Mouse (Mus musculus): Measurements from ENCODE around the gene Spsb3. TPM values are rescaled to one million over a fixed set of nuclear protein-coding genes. Genes with fewer than 3 reads are reported as not detected.

Gene Spsb3
- total and polyA plus RNA-seq, 3 experiments = 30.4 to 47.0 (median 33.8) TPM

DNA sequence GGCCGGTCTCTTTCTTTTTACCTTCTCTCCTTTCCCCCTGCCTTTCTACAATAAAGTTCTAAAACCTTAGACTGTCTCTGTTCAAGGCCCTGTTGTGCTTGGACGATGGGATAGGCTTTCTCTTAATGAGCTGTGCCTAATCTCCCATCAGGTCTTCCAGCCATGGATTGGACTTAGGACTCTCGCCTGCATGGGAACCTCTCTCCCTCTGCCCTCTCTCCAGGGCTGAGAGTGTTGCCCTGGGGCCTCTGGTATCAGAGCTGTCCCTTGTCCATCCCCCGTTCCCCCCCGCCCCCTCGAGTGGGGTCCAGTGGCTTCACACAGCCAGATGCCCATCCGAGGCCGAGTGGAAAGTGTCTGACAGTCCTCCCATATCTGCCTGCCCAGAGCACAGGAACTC, 11.5 kb upstream of the Spsb3 start:
- no peak for TF ChIP-seq CTCF (IDR thresholded peaks at IDR 0.05)
- Histone ChIP-seq H3K4me3 (no peak overlapping the region), H3K27ac (no peak overlapping the region), H3K36me3 (ENCODE audit: control insufficient read depth, insufficient read depth, low read length) (no peaks in the 10 kb centered on the region), H3K9ac (ENCODE audit: low read depth, low read length) (no peak overlapping the region), H3K27me3 (ENCODE audit: control insufficient read depth, insufficient read depth, low read length) (no peaks in the 10 kb centered on the region), H3K79me2 (replicated peaks; ENCODE audit: control insufficient read depth, insufficient read depth, low read length) (no peaks in the 10 kb centered on the region), H3K4me1 (ENCODE audit: control insufficient read depth, insufficient read depth, low read length) (no peaks in the 10 kb centered on the region; the same call in 1 of the 2 replicates)
- intact Hi-C loops (cut with DNase I) = no loop called here
- 71% methylated on average over 8 of the region's 8 CpGs for WGBS
- no peak for DNase-seq

- H3K27ac ChIP-seq = peak overlapping the region; percentile 80
- DNase-seq = no peak
- 60% methylated on average over 10 of the region's 10 CpGs for WGBS
- peaks cover 5% of the 10 kb centered on the region for H3K4me1 ChIP-seq (ENCODE audit: control insufficient read depth, insufficient read depth, low read length)
- H3K9ac ChIP-seq (ENCODE audit: low read depth, low read length) = peak overlapping the region; percentile 4; the same call in 1 of the 2 replicates
- no peaks in the 10 kb centered on the region for H3K79me2 ChIP-seq (replicated peaks; ENCODE audit: control insufficient read depth, insufficient read depth, low read length)
- H3K4me3 ChIP-seq = no peak overlapping the region; the same call in 1 of the 2 replicates
- no peak for TF ChIP-seq EP300 (IDR thresholded peaks at IDR 0.05; ENCODE audit: insufficient read depth, low read depth, low read length)
- TF ChIP-seq POLR2A (IDR thresholded peaks at IDR 0.05; ENCODE audit: insufficient read depth, low read depth, low read length) = no peak
- no peak for TF ChIP-seq CTCF (IDR thresholded peaks at IDR 0.05)
- no peaks in the 10 kb centered on the region for H3K36me3 ChIP-seq (ENCODE audit: control insufficient read depth, insufficient read depth, low read length)
- H3K27me3 ChIP-seq (ENCODE audit: control insufficient read depth, insufficient read depth, low read length) = no peaks in the 10 kb centered on the region
- intact Hi-C loops (cut with DNase I) = no loop called here
Observed at GRCm38 (mm10) chr17:24877336-24878116, 8.9 kb upstream of the Spsb3 start.

DNA sequence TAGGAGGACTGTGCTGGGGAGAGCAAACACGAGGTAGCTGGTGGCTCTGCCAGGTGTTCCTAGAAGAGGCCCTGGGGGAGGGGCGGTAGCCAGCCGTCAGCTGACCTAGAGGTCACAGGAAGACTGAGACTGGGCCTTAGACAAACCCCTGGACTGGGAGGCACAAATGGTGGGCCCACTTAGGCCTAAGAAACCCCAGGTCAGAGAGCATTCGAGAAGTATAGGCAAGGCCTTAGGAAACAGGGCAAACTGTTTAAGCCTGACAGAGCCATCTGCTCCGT, 8.4 kb upstream of the Spsb3 start:
- WGBS = 42% methylated on average over 5 of the region's 5 CpGs
- Histone ChIP-seq H3K27ac (peak overlapping the region; percentile 80), H3K9ac (ENCODE audit: low read depth, low read length) (no peak overlapping the region), H3K4me1 (ENCODE audit: control insufficient read depth, insufficient read depth, low read length) (peaks cover 5% of the 10 kb centered on the region), H3K27me3 (ENCODE audit: control insufficient read depth, insufficient read depth, low read length) (no peaks in the 10 kb centered on the region), H3K4me3 (no peak overlapping the region), H3K79me2 (replicated peaks; ENCODE audit: control insufficient read depth, insufficient read depth, low read length) (no peaks in the 10 kb centered on the region), H3K36me3 (ENCODE audit: control insufficient read depth, insufficient read depth, low read length) (no peaks in the 10 kb centered on the region)
- TF ChIP-seq POLR2A (IDR thresholded peaks at IDR 0.05; ENCODE audit: insufficient read depth, low read depth, low read length) (no peak), EP300 (IDR thresholded peaks at IDR 0.05; ENCODE audit: insufficient read depth, low read depth, low read length) (0 out of 2 replicates have a peak, but pooled peaks have one; percentile 52)
- DNase-seq = peak; percentile 73 to 82
- intact Hi-C loops (cut with DNase I) = no loop called here

GRCm38 (mm10) chr17:24878531-24878930, 7.9 kb upstream of the Spsb3 start:
- no peaks in the 10 kb centered on the region for H3K36me3 ChIP-seq (ENCODE audit: control insufficient read depth, insufficient read depth, low read length)
- H3K4me3 ChIP-seq = no peak overlapping the region
- intact Hi-C loops (cut with DNase I) = no loop called here
- no peaks in the 10 kb centered on the region for H3K79me2 ChIP-seq (replicated peaks; ENCODE audit: control insufficient read depth, insufficient read depth, low read length)
- 0 out of 2 replicates have a peak overlapping the region, but pooled peaks have one; percentile 8 for H3K9ac ChIP-seq (ENCODE audit: low read depth, low read length)
- DNase-seq = peak in 1 of 2 experiments; percentile 36
- no peaks in the 10 kb centered on the region for H3K27me3 ChIP-seq (ENCODE audit: control insufficient read depth, insufficient read depth, low read length)
- WGBS = 73% methylated on average over 8 of the region's 8 CpGs
- H3K4me1 ChIP-seq (ENCODE audit: control insufficient read depth, insufficient read depth, low read length) = peaks cover 5% of the 10 kb centered on the region
- TF ChIP-seq POLR2A (IDR thresholded peaks at IDR 0.05; ENCODE audit: insufficient read depth, low read depth, low read length) (no peak), CTCF (IDR thresholded peaks at IDR 0.05) (no peak), EP300 (IDR thresholded peaks at IDR 0.05; ENCODE audit: insufficient read depth, low read depth, low read length) (no peak)
- H3K27ac ChIP-seq = peak overlapping the region; percentile 80

DNA sequence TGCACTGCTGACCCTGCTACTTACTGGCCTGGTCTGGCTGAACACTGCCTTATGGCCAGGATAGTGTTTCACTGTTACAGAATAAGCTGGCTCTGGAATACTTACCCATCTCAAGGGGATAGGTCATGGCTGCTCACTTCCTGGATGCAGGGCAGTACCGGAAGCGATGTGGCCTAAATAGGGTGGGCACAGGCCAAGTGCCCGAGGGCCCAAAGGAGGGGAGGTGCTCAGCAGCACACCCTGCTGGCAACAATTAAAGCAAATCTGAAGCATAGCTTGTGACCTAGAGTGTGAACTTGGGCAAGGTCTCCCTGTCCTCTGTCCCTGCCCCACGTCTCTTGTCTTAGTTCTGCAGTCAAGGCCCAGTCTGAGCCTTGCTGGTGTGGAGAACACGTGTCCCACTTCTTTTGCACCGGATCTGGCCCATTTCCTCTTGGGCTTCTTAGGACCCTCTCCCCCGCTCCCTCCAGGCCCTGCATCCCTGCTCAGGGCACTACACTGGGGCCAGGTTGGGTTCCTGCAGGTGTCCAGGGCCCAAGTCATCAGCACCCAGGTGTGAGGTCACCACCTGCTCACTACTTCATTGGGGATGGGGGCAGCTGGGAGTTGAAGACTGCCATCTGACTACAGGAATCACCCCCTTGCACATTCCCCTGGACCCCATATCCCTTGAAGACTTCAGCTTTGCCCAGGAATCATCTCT, 4.6 kb upstream of the Spsb3 start:
- H3K9ac ChIP-seq (ENCODE audit: low read depth, low read length) = no peak overlapping the region
- H3K4me1 ChIP-seq (ENCODE audit: control insufficient read depth, insufficient read depth, low read length) = peaks cover 8% of the 10 kb centered on the region
- WGBS = 36% methylated on average over 7 of the region's 7 CpGs
- H3K36me3 ChIP-seq (ENCODE audit: control insufficient read depth, insufficient read depth, low read length) = no peaks in the 10 kb centered on the region
- H3K79me2 ChIP-seq (replicated peaks; ENCODE audit: control insufficient read depth, insufficient read depth, low read length) = no peaks in the 10 kb centered on the region
- TF ChIP-seq POLR2A (IDR thresholded peaks at IDR 0.05; ENCODE audit: insufficient read depth, low read depth, low read length) = no peak
- TF ChIP-seq CTCF (IDR thresholded peaks at IDR 0.05) = peak; percentile 72
- TF ChIP-seq EP300 (IDR thresholded peaks at IDR 0.05; ENCODE audit: insufficient read depth, low read depth, low read length) = no peak
- H3K27me3 ChIP-seq (ENCODE audit: control insufficient read depth, insufficient read depth, low read length) = no peaks in the 10 kb centered on the region
- no peak overlapping the region for H3K27ac ChIP-seq
- H3K4me3 ChIP-seq = no peak overlapping the region
- peak; percentile 36 to 53 for DNase-seq
- intact Hi-C loops (cut with DNase I) = loop anchor here (1.0 kb wide), 1 partner anchor 137 kb away; no protein-coding TSS in a partner anchor

GRCm38 (mm10) chr17:24884391-24884790, 2.1 kb upstream of the Spsb3 start:
- Histone ChIP-seq H3K4me1 (ENCODE audit: control insufficient read depth, insufficient read depth, low read length) (peaks cover 15% of the 10 kb centered on the region), H3K27ac (no peak overlapping the region), H3K36me3 (ENCODE audit: control insufficient read depth, insufficient read depth, low read length) (no peaks in the 10 kb centered on the region), H3K27me3 (ENCODE audit: control insufficient read depth, insufficient read depth, low read length) (no peaks in the 10 kb centered on the region), H3K9ac (ENCODE audit: low read depth, low read length) (no peak overlapping the region), H3K4me3 (no peak overlapping the region), H3K79me2 (replicated peaks; ENCODE audit: control insufficient read depth, insufficient read depth, low read length) (no peaks in the 10 kb centered on the region)
- 81% methylated on average over 6 of the region's 6 CpGs for WGBS
- no peak for DNase-seq
- TF ChIP-seq CTCF (IDR thresholded peaks at IDR 0.05) (no peak), POLR2A (IDR thresholded peaks at IDR 0.05; ENCODE audit: insufficient read depth, low read depth, low read length) (no peak), EP300 (IDR thresholded peaks at IDR 0.05; ENCODE audit: insufficient read depth, low read depth, low read length) (no peak)
- intact Hi-C loops (cut with DNase I) = loop anchor here (2.0 kb wide), 1 partner anchor 34 kb away; the partner anchor contains the start of gene Fahd1

All from heart, adult 2 months (tissue).